Mouse (Mus musculus) intestine, postnatal 0 days (tissue): Measurements from ENCODE around the gene Ankrd11. TPM values are rescaled to one million over a fixed set of nuclear protein-coding genes. Genes with fewer than 3 reads are reported as not detected.

Experiments
- ATAC-seq: fragments of 200-750 bp; cut with Nextera tagmentation; 2 replicates; pipeline ENCODE4 v1.8.0; 2017; ENCODE audit warnings: mild to moderate bottlenecking, moderate TSS enrichment, moderate library complexity
- H3K27ac ChIP-seq: fragments of 300-500 bp; sonication (generic); 2 replicates; pipeline ENCODE4 v1.5.1; 2014; ENCODE audit warnings: mild to moderate bottlenecking, low read depth, low read length, moderate library complexity
- H3K27me3 ChIP-seq: fragments of 300-500 bp; sonication (generic); replicated peaks from 2 replicates; pipeline ENCODE4 v1.6.1; 2014; ENCODE audit warnings: low read length, mixed read lengths; ENCODE audit not compliant: control insufficient read depth, insufficient read depth
- H3K36me3 ChIP-seq: fragments of 300-500 bp; sonication (generic); 2 replicates; pipeline ENCODE4 v1.6.1; 2014; ENCODE audit warnings: mild to moderate bottlenecking, moderate library complexity; ENCODE audit not compliant: control insufficient read depth, insufficient read depth
- H3K4me1 ChIP-seq: fragments of 300-500 bp; sonication (generic); replicated peaks from 2 replicates; pipeline ENCODE4 v1.6.1; 2014; ENCODE audit warnings: antibody characterized with exemption, low read length, mixed read lengths; ENCODE audit not compliant: control insufficient read depth, insufficient read depth
- H3K4me2 ChIP-seq: fragments of 300-500 bp; sonication (generic); replicated peaks from 2 replicates; pipeline ENCODE4 v1.6.1; 2014; ENCODE audit warnings: low read depth, mild to moderate bottlenecking, moderate library complexity
- H3K4me3 ChIP-seq: fragments of 300-500 bp; sonication (generic); 2 replicates; pipeline ENCODE4 v1.5.1; 2014; ENCODE audit warnings: low read depth, low read length
- H3K9ac ChIP-seq: fragments of 300-500 bp; sonication (generic); 2 replicates; pipeline ENCODE4 v1.6.1; 2014; ENCODE audit warnings: mild to moderate bottlenecking, low read depth, low read length
- H3K9me3 ChIP-seq: fragments of 300-500 bp; sonication (generic); 2 replicates; pipeline ENCODE4 v1.6.1; 2016; ENCODE audit warnings: mixed run types; ENCODE audit not compliant: control insufficient read depth
- CTCF ChIP-seq: sonication (generic); IDR thresholded peaks from 2 replicates; pipeline ENCODE4 v1.5.1; 2016; ENCODE audit warnings: low read depth, mild to moderate bottlenecking, control low read depth, antibody characterized with exemption, moderate library complexity
- WGBS: fragments of 180-500 bp; shearing (Covaris S2); extraction: QIAGEN DNeasy Blood & Tissue Kit; methylation state at CpG from one replicate; pipeline ENCODE4 v1.1.7; 2014; 5-methylcytosine and 5-hydroxymethylcytosine counted together
- polyA plus RNA-seq: library from polyadenylated mRNA; unstranded; fragments of >200 nt; fragmentation: Nextera tagmentation; extraction: Ambion mirVana; gene quantifications from 2 replicates; pipeline ENCODE4 v1.2.1, GENCODE M21; 2015

Ankrd11 gene
- polyA plus RNA-seq, 1 experiment from 2014 or later, result 41.2 TPM

- Histone ChIP-seq H3K27ac (no peak overlapping the region), H3K36me3 (no peaks in the 10 kb centered on the region; the same call in 1 of the 2 replicates), H3K27me3 (no peaks in the 10 kb centered on the region), H3K4me2 (no peak overlapping the region), H3K9me3 (no peaks in the 10 kb centered on the region), H3K4me3 (no peak overlapping the region), H3K9ac (no peak overlapping the region), H3K4me1 (peaks cover 3% of the 10 kb centered on the region; the same call in 1 of the 2 replicates)
- no peak for ATAC-seq
- TF ChIP-seq CTCF, result no peak
- 62% methylated on average over 3 of the region's 3 CpGs for WGBS
Measured at GRCm38 (mm10) chr8:122927841-122928240, 114.2 kb downstream of the Ankrd11 start.

GRCm38 (mm10) chr8:122926782-122927181, 115.3 kb downstream of the Ankrd11 start:
- Histone ChIP-seq H3K36me3 (no peaks in the 10 kb centered on the region; the same call in 1 of the 2 replicates), H3K4me1 (no peaks in the 10 kb centered on the region; the same call in 1 of the 2 replicates), H3K4me3 (no peak overlapping the region), H3K4me2 (no peak overlapping the region), H3K27ac (peak overlapping the region; percentile 47; the same call in 1 of the 2 replicates), H3K9me3 (no peaks in the 10 kb centered on the region), H3K9ac (no peak overlapping the region), H3K27me3 (no peaks in the 10 kb centered on the region)
- 77% methylated on average over 7 of the region's 7 CpGs for WGBS
- peak; percentile 60 for TF ChIP-seq CTCF
- peak; percentile 32; the same call in 1 of the 2 replicates for ATAC-seq

- Histone ChIP-seq H3K36me3 (no peaks in the 10 kb centered on the region; the same call in 1 of the 2 replicates), H3K9ac (no peak overlapping the region), H3K27me3 (no peaks in the 10 kb centered on the region), H3K27ac (peak overlapping the region; percentile 47), H3K9me3 (no peaks in the 10 kb centered on the region), H3K4me2 (no peak overlapping the region), H3K4me1 (no peaks in the 10 kb centered on the region; the same call in 1 of the 2 replicates), H3K4me3 (no peak overlapping the region)
- 64% methylated on average over 8 of the region's 8 CpGs for WGBS
- no peak for TF ChIP-seq CTCF
- ATAC-seq, result peak; percentile 67
Measured at GRCm38 (mm10) chr8:122925939-122926722, 115.9 kb downstream of the Ankrd11 start.

GRCm38 (mm10) chr8:122924091-122924490, 118.0 kb downstream of the Ankrd11 start:
- no peaks in the 10 kb centered on the region; the same call in 1 of the 2 replicates for H3K36me3 ChIP-seq
- no peak overlapping the region for H3K4me3 ChIP-seq
- no peaks in the 10 kb centered on the region for H3K27me3 ChIP-seq
- H3K9ac ChIP-seq, result no peak overlapping the region
- no peak for TF ChIP-seq CTCF
- H3K4me2 ChIP-seq, result no peak overlapping the region
- no peaks in the 10 kb centered on the region for H3K9me3 ChIP-seq
- H3K27ac ChIP-seq, result 0 out of 2 replicates have a peak overlapping the region, but pooled peaks have one; percentile 15
- WGBS, result 67% methylated on average over 6 of the region's 6 CpGs
- peaks cover 7% of the 10 kb centered on the region; the same call in 1 of the 2 replicates for H3K4me1 ChIP-seq
- no peak for ATAC-seq

- Histone ChIP-seq H3K4me1 (peaks cover 7% of the 10 kb centered on the region; the same call in 1 of the 2 replicates), H3K27ac (0 out of 2 replicates have a peak overlapping the region, but pooled peaks have one; percentile 15), H3K36me3 (no peaks in the 10 kb centered on the region; the same call in 1 of the 2 replicates), H3K4me3 (no peak overlapping the region), H3K4me2 (no peak overlapping the region), H3K9me3 (no peaks in the 10 kb centered on the region), H3K9ac (no peak overlapping the region), H3K27me3 (no peaks in the 10 kb centered on the region)
- ATAC-seq, result 0 out of 2 replicates have a peak, but pooled peaks have one; percentile 17
- TF ChIP-seq CTCF, result no peak
- WGBS, result 46% methylated on average over 7 of the region's 7 CpGs
Measured at GRCm38 (mm10) chr8:122923431-122924090, 118.5 kb downstream of the Ankrd11 start.

- peaks cover 7% of the 10 kb centered on the region; the same call in 1 of the 2 replicates for H3K4me1 ChIP-seq
- TF ChIP-seq CTCF, result no peak
- H3K9ac ChIP-seq, result no peak overlapping the region
- 86% methylated on average over 3 of the region's 3 CpGs for WGBS
- no peak overlapping the region for H3K4me2 ChIP-seq
- no peak for ATAC-seq
- H3K36me3 ChIP-seq, result no peaks in the 10 kb centered on the region; the same call in 1 of the 2 replicates
- no peaks in the 10 kb centered on the region for H3K9me3 ChIP-seq
- H3K27ac ChIP-seq, result no peak overlapping the region
- no peak overlapping the region for H3K4me3 ChIP-seq
- H3K27me3 ChIP-seq, result no peaks in the 10 kb centered on the region
Measured at GRCm38 (mm10) chr8:122922945-122923344, 119.1 kb downstream of the Ankrd11 start.
